Mouse (Mus musculus): ENCODE results near the gene Parp9.
"Not testable (repeated sequence)": the region's sequence is repeated elsewhere in the genome, so short reads cannot be mapped to it uniquely, and the experiment has no call there.

The Parp9 gene

DNA sequence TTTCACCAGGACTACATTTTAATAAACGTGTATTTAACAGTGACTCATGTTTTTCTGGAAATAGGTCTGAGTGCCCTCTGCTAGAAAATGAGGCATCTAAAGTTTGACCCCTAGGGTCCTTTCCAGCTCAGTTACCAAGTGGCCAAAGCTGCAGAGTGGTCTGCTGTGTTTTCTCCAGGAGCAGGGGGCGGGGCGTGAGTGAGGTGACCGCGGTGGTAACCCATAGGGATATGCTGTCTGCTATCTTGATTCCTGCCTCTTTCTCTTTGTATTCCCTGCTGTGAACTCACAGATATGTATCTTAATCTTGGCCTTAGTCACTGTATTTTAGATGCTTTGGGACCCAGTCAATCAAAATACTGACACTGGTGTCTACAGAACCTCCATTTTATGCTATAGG is 13.9 kb upstream of the Parp9 start:
- no peak for DNase-seq (ENCODE audit: low spot score in 2 of 2)

DNA sequence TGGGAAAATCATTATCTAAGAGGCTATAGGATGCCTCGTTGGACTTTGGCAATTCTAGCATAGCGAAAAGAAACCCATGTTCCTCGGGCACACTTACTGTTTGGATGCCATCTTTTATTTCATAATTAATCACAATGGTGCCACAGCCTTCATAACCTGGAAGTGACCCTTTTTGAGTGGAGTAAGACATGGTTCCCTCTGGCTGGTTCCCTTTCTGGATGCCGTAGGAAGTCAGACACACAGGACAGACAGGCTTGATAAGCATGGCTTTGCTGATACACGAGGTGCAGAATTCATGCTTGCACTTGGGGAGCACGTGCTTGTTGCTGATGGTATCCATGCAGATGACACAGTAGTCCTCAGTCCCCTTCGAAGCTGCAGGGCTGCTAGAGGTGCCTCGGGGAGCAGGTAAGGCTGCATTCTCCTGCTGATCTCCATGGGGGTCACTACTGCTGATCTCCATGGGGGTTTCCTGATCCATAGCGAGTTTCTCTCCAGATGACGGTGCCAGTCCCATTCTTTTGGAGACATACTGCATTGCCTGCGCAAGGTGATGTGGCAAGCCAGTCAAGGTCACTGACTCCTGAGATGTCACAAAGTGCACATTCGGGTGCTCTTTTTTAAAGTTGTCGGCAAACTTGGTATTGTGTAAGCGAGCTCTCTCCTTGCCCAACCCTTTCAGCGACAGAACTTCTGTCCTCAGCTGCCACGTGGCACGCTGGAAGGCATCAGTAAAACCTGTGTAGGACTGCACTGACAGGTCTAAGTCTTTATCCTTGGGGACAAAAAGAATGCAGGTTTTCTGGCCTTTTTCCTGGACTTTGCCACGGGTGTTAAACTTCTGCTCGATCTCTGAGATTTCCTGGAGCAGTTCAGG is 5.9 kb upstream of the Parp9 start:
- DNase-seq (ENCODE audit: low spot score in 2 of 2) = no peak

DNA sequence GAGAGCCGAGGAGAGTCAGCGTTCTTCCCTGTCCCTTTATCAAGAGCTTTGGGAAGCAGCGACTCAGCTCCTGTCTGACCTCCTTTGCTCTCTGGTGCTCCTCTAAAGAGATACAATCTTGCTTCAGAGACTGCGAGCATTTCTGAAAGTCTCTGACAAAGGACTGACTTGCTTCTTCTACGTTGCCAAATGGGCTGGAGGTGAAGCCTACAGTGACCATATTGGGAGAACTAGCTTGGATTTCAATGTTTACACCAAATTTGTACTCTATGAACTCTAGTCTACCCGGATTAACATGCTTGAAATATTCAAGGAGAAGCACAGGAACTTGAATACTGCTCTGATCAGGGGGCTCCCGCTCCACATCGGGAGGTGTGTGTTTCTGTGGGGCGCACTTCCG is 5.1 kb upstream of the Parp9 start:
- no peak for DNase-seq (ENCODE audit: low spot score in 2 of 2)

DNA sequence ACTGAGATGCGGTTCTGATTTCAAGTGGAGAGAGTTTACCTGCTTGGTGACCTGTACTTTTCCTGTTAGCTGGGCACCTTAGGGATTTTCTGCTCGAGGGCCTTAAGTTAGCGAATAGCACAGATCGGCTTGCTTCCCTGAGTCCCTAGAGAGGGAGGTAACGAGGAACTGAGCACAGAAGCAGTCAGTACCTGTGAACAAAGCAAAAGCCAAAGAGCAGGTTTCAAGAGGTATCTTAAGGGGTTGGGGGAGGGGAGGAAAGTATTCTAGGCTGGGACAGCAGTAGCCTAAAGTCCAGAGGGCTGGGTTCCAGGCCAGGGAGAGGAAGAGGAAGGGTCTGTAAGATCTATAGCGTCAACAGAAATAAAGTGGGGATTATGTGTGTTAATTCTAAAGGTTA is 991 bp downstream of the Parp9 start:
- DNase-seq (ENCODE audit: low spot score in 2 of 2) = no peak

DNA sequence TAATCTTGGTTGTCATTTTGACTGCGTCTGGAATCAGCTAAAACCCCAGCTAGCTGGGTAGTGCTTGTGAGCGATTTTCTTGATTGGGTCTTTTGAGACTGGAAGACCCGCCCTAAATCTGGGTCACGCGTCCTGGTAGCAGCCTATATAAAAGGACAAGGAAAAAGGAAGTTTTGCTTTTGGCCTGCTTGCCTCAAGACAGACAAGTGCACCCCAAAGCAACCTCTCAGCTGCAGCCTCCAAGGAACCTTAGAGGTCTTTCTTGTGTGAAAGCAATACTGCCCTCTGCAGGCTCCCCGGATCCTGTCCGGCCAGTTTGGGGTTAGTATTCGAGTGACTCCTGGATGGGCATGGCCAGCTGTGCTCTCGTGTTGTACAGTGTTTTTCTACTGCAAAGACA is 1.4 kb downstream of the Parp9 start:
- peak; percentile 55 to 63 for DNase-seq (ENCODE audit: low spot score in 2 of 2)

DNA sequence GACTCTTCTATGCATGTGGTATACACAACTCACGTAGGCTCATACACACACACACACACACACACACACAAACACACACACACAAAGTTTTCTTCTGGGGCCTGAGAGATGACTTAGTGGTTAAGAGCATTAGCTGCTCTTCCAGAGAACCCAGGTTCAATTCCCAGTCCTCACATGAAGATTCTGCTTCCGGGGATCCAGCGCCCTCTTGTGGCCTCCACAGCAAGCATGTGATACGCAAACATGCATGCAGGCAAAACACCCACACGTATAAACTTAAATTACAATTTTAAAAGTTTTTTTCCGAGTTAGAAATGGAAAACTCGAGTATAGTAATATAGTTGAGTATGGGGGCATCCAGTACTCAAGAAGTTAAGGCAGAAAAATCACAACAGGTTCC is 3.1 kb downstream of the Parp9 start:
- no peak for DNase-seq (ENCODE audit: low spot score in 2 of 2)

DNA sequence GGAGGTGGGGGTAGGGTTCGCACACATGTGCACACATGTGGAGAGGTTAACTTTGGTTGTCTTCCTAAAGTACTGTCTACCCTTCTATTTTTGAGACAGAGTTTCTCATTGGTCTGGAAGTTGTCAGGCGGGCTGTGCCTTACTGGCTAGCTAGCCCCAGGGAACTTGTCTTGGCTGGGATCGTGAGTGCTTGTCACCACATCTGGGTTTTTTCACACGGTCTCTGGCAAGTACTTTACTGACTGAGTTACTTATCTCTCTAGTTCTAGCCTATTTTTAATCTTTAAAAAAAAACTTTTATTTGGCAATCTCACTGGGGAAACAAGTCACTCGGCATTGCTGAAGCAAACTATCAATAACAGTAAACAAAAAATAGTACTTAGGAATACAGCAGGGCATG is 11.0 kb downstream of the Parp9 start:
- no peak for DNase-seq (ENCODE audit: low spot score in 2 of 2)

DNA sequence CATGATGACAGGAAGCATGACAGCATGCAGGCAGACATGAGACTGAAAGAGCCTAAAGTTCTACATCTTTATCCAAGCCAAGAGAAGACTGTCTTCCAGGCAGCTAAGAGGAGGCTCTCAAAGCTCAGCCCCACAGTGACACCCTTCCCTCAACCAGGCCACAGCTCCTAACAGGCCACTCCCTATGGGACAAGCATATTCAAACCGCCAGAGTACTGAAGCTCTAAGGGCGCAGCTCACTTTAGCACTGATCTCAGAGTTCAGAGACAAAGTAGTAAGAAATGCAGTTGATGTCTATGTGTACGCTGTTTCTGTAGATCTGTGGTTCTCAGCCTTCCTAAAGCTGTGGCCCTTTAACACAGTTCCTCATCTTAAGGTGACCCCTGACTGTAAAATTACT is 12.9 kb downstream of the Parp9 start:
- DNase-seq (ENCODE audit: low spot score in 2 of 2) = no peak

DNA sequence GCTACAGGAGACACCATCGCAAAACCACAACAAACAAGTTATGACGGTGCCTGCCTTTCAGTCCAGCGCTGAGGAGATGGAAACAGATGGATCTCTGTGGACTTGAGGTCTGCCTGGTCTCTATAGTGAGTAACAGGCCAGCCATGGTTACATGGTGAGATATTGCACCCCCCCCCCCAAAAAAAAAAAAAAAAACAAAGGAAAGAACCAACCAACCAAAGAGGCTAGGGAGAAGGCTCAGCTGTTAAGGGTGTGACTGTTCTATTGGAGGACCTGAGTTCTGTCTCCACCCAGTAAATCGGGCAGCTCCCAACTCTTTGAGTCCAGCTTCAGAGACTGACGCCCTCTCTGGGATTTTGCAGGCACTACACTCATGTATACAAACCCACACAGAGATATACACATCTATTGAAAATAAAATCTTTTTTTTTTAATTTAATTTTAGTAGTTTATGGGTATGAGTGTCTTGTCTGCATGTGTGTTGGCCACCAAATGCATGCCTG is 14.4 kb downstream of the Parp9 start:
- no peak for DNase-seq (ENCODE audit: low spot score in 2 of 2)

DNA sequence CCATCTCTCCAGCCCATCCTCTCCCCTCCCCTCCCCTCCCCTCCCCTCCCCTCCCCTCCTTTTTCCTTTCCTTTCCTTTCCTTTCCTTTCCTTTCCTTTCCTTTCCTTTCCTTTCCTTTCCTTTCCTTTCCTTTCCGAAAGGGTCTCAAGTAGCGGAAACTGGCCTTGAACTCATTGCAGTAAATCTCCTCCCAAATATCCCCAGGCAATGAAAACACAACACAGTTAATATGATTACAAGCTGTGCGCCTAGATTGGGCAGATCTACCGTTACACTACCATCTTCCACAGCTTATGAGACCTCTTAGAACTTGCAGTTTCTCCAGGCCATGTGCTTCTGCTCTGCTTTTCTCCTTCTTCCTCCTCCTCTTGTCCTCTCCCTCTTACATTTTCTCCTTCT is 27.7 kb downstream of the Parp9 start:
- DNase-seq (ENCODE audit: low spot score in 2 of 2) = not testable (repeated sequence)

DNA sequence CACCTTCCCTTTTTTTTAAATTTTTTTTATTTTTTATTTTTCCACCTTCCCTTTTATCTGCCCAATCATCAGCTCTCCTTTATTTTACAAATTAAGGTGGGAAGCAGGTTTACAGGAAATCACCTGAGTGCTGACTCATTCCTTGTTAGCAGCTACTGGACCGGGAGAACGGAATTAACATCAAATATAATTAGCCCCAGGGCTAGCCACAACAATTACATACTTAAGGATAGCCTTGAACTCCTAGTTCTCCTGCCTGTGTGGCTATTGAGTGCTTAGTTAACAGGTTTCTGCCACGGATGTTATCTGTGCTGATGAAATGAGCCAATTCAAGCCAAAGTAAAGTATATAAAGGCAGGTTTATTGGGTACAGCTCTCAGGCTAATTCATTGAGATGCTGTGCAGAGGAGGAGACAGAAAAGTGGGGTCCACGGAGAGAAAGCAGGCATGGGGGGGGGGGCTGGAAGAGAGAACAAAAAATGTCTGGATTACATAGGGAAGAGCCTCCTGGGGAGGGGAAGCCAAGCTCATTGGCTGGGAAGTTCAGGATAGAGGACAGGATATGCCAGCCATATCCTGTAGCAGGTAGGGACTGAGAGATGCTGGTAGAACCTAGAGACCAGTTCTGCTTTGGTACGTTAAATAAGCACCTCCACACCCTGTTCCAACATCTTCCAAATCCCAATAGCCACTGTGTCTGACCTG is 28.3 kb downstream of the Parp9 start:
- no peak for DNase-seq (ENCODE audit: low spot score in 2 of 2)

DNA sequence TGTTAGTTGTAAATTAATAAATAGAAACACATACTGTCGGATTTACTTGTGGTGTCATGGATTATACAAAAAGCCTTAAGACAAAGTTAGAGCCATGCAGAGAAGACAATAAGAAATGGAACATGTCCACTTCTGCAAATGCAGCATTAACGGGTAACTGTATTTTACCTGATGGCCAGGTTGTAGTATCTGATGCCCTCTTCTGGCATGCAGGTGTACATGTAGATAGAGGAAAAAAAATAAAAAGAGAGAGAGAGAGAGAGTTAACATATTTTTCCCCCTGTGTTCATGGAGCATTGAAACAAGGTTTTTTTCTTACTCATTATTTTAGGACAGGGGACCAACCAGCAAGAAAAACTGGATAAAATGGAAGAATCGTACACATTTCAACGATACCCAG is 29.0 kb downstream of the Parp9 start:
- DNase-seq (ENCODE audit: low spot score in 2 of 2) = no peak

DNA sequence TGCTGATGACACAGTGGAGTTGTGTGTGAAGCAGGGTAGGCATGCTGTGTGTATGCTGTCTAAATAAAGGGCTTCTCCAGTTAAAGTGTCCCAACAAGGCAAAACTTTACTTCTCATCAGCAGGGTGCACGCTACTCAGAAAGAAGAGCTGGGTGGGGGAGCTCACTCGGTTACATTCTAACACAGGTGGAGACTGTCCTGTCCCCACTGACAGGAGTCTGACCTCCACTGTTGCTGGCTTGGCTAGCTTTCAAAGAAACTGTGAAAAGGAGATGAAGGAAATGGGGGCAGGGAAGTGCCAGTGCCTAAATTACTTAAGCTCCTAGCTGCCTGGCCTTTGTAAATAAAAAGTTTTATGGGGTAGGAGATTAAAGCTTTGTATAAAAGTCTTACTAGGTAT is 29.9 kb downstream of the Parp9 start:
- no peak for DNase-seq (ENCODE audit: low spot score in 2 of 2)

DNA sequence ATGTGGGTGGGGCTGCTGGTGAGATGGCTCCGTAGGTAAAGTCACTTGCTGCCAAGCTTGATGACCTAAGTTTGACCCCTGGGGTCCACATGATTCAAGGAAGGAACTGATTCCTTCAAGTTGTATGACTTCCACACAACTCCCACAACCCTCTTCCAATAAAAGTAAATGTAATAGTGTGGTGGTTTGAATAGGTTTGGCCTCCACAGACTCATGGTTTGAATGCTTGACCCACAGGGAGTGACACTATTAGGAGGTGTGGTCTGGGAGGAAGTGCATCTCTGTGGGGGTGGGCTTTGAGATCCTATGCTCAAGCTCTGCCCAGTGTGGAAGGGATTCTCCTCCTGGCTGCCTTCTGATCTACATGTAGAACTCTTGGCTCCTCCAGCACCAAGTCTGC is 35.8 kb downstream of the Parp9 start:
- DNase-seq (ENCODE audit: low spot score in 2 of 2) = no peak

DNA sequence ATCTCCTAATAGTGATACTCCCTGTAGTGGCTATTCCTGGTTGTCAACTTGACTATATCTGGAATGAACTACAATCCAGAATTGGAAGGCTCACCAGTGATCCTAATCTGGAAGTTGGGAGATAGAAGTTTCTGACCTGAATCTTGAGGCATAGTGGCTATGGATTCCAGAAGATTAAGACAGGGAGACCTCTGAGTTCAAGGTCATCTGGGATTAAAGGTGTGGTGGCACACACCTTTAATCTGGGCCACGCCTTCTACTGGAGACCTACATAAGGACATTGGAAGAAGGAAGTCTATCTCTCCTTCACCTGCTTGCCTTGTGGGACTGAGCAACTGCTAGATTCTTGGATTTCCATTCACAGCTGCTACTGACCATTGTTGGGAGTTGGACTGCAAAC is 40.2 kb downstream of the Parp9 start, which contains the start of gene Kpna1:
TSS of gene Kpna1 (plus strand) at position 301 of the 400 bp plus-strand sequence.
- DNase-seq (ENCODE audit: low spot score in 2 of 2) = not testable (repeated sequence)

DNA sequence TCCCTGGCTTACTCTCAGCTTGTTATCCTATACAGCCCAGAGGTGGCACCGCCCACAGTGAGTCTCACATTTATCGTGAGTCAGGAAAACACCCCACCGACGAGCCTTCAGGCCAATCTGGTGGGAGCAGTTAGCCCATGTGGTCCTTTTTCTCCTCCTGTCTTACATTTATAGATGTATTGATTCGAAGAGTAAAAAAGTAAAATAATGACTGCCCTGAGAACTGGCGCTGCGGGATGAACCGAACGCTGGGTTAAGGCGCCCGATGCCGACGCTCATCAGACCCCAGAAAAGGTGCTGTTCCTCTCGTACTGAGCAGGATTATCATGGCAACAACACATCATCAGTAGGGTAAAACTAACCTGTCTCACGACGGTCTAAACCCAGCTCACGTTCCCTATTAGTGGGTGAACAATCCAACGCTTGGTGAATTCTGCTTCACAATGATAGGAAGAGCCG is 43.1 kb downstream of the Parp9 start:
- DNase-seq (ENCODE audit: low spot score in 2 of 2) = peak; percentile 100

DNA sequence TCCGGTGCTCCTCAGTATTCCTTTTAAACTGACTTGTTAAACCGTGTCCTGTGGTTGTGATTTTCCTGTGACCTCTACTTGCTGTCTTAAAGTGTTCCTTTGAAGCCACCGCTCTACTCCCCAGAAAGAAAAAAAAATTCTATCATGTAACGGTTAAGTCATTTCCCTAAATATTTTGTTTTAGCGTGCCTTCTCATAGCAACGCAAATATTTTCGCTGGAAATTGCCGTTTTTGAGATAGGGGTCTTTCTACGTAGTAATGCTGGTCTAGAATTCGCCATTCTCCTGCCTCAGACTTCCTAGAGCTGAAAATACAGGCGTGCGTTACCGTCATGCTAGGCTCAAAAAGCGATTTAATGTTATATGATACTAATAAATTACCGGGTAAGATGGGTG is 44.2 kb downstream of the Parp9 start:
- no peak for DNase-seq (ENCODE audit: low spot score in 2 of 2)

DNA sequence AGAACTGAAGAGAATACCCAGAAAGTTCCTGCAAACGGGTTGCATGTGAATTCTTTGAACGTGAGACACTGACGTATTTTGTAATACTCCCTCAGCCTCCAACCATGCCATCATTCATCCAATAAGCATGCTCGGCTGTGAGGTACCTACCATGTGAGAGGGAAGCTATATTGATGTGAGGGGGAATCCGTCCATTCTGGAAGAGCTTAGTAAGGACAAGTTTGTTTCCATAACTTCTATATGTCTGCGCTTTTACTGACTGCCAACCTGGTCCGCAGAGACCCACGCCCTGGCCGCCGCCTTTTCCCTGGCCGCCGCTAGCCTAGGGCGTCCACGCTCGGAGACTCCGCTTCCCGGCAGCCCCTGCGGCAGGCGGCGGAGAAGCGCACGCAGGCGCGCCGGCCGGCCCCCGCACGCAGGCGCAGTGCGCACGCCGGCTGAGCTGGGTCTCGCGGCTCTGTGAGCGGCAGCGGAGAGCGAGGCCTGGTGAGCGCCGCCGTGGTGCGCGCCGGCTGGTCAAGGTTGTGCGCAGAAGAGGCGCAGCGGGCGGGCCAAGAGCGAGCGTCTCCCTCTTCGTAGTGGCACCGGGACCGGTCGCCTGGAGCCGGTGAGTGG is 44.7 kb downstream of the Parp9 start:
- DNase-seq (ENCODE audit: low spot score in 2 of 2) = peak; percentile 84 to 88

DNA sequence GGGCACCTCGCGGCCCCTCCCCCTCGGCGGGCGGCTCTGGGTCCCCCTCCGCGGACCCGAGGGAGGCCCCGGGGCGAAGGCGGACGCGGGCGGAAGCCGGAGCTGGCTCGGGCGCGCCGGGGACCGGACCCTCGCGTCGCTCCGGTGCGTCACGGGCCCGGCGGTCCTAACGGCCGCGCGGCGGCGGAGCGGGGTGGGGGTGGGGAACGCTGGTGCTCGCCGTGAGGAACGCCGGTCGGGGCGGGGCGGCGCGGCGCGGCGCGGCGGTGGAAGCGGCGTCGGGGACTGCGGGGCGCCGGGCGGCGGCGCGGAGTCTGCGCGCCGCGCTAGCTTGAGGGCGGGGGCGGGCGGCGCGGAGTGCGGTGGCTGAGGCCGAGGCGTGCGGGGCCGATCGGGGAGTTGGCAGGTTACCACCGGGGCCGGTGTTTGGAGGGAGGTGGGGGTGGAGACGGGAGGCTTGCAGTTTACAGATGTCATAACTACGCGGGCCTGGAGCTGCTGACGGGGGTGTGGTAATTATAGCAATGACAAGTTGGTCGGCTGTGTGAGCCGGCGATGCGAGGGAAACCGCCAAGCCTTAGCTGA is 45.3 kb downstream of the Parp9 start:
- DNase-seq (ENCODE audit: low spot score in 2 of 2) = peak; percentile 66 to 72

DNA sequence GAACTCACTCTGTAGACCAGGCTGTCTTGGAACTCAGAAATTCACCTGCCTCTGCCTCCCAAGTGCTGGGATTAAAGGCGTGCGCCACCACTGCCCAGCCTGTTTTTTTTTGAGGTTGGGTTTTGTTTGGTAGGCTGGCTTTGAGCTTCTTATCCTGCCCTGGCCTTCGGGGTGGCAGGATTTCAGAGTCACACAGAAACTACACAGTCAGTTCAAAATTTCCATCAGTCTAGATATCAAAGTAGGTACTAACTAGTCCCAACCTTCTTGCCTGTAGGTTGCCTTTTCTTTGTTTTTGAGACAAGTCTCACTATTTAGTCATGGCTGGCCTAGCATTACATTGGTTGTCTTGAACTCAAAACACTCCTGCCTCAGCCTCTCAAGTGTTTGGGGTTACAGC is 46.2 kb downstream of the Parp9 start:
- DNase-seq (ENCODE audit: low spot score in 2 of 2) = no peak

DNA sequence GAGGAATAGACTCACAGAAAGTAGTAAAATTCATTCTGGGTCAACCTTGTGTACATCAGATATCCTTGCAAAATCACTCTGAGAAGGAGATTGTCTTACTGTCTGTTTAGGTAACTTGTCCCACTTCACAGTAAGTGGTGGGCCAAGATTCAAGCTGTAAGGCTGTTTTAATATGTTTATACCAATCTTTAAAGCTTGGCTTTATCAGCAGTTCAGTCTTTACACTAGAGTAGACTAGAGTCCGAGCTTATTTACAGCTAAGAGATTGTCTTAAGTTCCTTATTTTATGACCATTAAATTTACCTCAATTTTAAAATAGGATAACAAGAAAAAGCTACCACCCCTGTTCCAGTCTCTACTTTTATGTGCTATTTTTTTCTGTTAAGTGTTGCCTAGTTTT is 49.7 kb downstream of the Parp9 start:
- no peak for DNase-seq (ENCODE audit: low spot score in 2 of 2)

DNA sequence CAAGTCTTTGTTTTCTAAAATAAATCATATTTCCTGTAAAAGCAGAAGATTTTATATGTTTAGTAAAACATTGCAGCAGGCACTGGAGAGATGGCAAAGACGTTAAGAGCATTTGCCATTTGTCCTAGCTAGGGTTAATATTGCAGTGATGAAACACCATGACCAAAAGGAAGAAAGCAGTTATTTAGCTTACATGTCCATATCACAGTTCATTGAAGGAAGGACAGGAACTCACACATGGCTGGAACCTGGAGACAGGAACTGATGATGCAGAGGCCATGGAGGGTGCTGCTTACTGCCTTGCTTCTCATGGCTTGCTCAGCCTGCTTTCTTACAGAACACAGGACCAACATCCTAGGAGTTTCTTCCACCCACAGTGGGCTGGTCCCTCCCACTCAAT is 54.1 kb downstream of the Parp9 start:
- no peak for DNase-seq (ENCODE audit: low spot score in 2 of 2)

All from right cerebral cortex, postnatal 36 days (tissue).